Mouse (Mus musculus): ENCODE results near the gene Tmem210. TPM values are rescaled to one million over a fixed set of nuclear protein-coding genes. Genes with fewer than 3 reads are reported as not detected.
A peak's percentile ranks its signal among the peaks of the same experiment; 100 is the strongest.
"Not testable (repeated sequence)": the region's sequence is repeated elsewhere in the genome, so short reads cannot be mapped to it uniquely, and the experiment has no call there.

Tmem210 gene
- polyA plus RNA-seq, 1 experiment from 2014 or later: not detected

DNA sequence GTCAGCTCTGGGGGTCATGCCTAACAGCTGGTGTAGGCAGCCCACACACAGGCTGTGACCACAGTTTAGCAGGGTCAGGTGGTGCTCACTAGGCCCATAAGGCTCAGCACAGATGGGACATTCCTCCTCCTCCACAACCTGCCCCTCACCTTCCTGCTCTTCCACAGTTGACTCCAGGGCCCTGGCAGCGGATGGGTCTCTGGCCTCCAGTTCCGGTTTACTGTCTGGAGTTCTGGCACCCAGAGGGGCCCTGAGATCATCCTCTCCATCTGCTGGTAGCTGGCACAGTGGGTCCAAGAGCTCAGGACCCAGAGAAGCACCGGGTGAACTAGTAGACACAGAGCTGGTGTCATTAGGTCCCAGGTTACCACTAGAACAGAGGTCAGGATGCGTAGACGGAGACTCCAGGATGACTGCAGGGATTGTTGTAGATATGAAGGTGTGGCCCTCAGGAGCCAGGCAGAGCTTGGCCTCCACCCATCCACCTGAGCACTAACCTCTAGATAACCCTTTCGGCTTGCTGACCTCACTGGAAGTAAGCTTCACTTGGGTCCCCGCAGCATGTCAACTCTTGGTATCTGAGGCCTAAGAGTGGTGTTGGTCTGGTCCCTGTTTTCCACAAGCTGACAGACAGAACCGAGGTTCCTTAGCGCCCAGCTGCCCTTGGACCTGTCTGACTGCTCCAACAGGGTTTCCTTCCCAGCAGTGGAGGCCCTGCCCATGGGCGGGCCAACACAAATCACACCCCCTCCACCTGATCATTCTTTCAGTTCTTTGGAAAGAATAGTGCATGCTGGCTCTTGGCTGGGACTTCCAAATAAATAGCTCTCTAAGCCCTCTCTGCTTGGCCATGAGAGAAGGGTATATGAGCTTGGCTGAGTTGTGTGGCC is 41.5 kb upstream of the Tmem210 start, which contains the start of gene AL732309.1:
Gene AL732309.1 (minus strand): TSS at position 681 of the 890 bp plus-strand sequence.
- Histone ChIP-seq H3K27me3 (ENCODE audit: control insufficient read depth, insufficient read depth, low read length) (no peaks in the 10 kb centered on the region), H3K9ac (replicated peaks; ENCODE audit: low read length) (no peak within 1 kb of the TSS), H3K4me3 (replicated peaks; ENCODE audit: low read depth, low read length) (no peak within 1 kb of the TSS), H3K27ac (replicated peaks; ENCODE audit: low read depth, low read length) (no peak within 1 kb of the TSS), H3K36me3 (ENCODE audit: control insufficient read depth, insufficient read depth, low read length) (peaks cover 66% of the 10 kb centered on the region), H3K4me2 (ENCODE audit: low read length) (no peak within 1 kb of the TSS), H3K9me3 (ENCODE audit: control insufficient read depth, low read length) (no peaks in the 10 kb centered on the region), H3K4me1 (ENCODE audit: control insufficient read depth, insufficient read depth, low read length) (peaks cover 14% of the 10 kb centered on the region)
- ATAC-seq (ENCODE audit: low FRiP score, low TSS enrichment): no peak
- DNase-seq: no peak
- WGBS: 93% methylated on average over 10 of the region's 10 CpGs

DNA sequence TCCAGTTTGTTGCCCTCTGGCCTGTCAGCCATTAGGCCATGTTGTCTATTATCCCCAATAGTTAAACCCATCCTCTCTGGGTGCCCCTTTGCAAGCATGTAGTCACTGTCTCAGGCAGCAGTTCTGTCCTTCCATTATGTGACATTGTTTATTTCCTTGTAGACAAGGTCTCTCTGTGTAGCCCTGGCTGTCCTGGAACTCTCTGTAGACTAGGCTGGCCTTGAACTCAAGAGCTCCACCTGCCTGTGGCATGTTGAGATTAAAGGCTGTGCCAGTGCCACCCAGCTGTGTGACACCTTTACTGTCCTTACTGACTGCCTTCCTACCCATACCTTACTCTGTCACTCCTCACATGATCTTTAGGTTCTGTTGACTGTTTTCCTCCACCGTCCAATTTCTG is 35.6 kb upstream of the Tmem210 start:
- peaks cover 48% of the 10 kb centered on the region for H3K36me3 ChIP-seq (ENCODE audit: control insufficient read depth, insufficient read depth, low read length)
- no peaks in the 10 kb centered on the region for H3K27me3 ChIP-seq (ENCODE audit: control insufficient read depth, insufficient read depth, low read length)
- 92% methylated on average over 1 of the region's 1 CpGs for WGBS
- no peak for DNase-seq
- no peak overlapping the region for H3K9ac ChIP-seq (replicated peaks; ENCODE audit: low read length)
- ATAC-seq (ENCODE audit: low FRiP score, low TSS enrichment): no peak
- H3K4me3 ChIP-seq (replicated peaks; ENCODE audit: low read depth, low read length): no peak overlapping the region
- H3K4me1 ChIP-seq (ENCODE audit: control insufficient read depth, insufficient read depth, low read length): peaks cover 13% of the 10 kb centered on the region
- H3K9me3 ChIP-seq (ENCODE audit: control insufficient read depth, low read length): no peaks in the 10 kb centered on the region
- no peak overlapping the region for H3K27ac ChIP-seq (replicated peaks; ENCODE audit: low read depth, low read length)
- H3K4me2 ChIP-seq (ENCODE audit: low read length): no peak overlapping the region

GRCm38 (mm10) chr2:25255284-25255779 is 32.6 kb upstream of the Tmem210 start, which contains the start of gene Tmem203:
Gene Tmem203 (plus strand): TSS chr2:25255439.
- DNase-seq (peak; percentile 96), ATAC-seq (ENCODE audit: low FRiP score, low TSS enrichment) (peak; percentile 93)
- Histone ChIP-seq H3K4me1 (ENCODE audit: control insufficient read depth, insufficient read depth, low read length) (peaks cover 13% of the 10 kb centered on the region), H3K36me3 (ENCODE audit: control insufficient read depth, insufficient read depth, low read length) (peaks cover 22% of the 10 kb centered on the region), H3K9ac (replicated peaks; ENCODE audit: low read length) (peak within 1 kb of the TSS; percentile 84), H3K4me3 (replicated peaks; ENCODE audit: low read depth, low read length) (peak within 1 kb of the TSS; percentile 92), H3K27ac (replicated peaks; ENCODE audit: low read depth, low read length) (peak within 1 kb of the TSS; percentile 80), H3K9me3 (ENCODE audit: control insufficient read depth, low read length) (no peaks in the 10 kb centered on the region), H3K27me3 (ENCODE audit: control insufficient read depth, insufficient read depth, low read length) (no peaks in the 10 kb centered on the region), H3K4me2 (ENCODE audit: low read length) (peak within 1 kb of the TSS; percentile 98)
- under 1% methylated on average over 38 of the region's 39 CpGs for WGBS

DNA sequence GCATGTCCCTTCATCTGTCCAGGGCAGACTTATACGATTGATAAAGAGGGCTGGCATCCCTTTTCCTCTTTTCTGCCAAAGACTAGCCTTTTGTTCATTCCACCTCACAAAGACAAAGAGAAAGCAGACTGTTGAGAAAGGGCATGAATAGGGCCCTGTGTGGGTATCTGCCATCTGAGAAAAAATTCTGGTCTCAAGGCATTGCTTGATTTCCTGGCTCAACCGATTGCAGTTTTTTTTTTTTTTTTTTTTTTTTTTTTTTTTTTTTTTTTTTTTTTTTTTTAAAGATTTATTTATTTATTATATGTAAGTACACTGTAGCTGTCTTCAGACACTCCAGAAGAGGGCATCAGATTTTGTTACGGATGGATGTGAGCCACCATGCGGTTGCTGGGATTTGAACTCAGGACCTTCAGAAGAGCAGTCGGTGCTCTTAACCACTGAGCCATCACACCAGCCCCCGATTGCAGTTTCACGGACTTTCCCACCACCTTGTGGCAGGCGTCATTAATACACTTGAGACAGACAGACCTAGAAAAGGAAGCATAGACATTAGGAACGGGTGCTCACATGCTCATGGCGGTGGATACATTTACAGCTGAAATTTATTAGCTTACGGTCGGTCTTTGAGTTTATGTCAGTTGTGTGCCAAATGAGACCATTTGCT is 31.4 kb upstream of the Tmem210 start:
- not testable (repeated sequence) for ATAC-seq (ENCODE audit: low FRiP score, low TSS enrichment); H3K9me3 ChIP-seq (ENCODE audit: control insufficient read depth, low read length); H3K36me3 ChIP-seq (ENCODE audit: control insufficient read depth, insufficient read depth, low read length); H3K27ac ChIP-seq (replicated peaks; ENCODE audit: low read depth, low read length); H3K27me3 ChIP-seq (ENCODE audit: control insufficient read depth, insufficient read depth, low read length); DNase-seq
- peak overlapping the region; percentile 84; the same call in 1 of the 2 replicates for H3K9ac ChIP-seq (replicated peaks; ENCODE audit: low read length)
- peak overlapping the region; percentile 98 for H3K4me2 ChIP-seq (ENCODE audit: low read length)
- H3K4me3 ChIP-seq (replicated peaks; ENCODE audit: low read depth, low read length): peak overlapping the region; percentile 92
- 68% methylated on average over 10 of the region's 12 CpGs for WGBS
- peaks cover 13% of the 10 kb centered on the region for H3K4me1 ChIP-seq (ENCODE audit: control insufficient read depth, insufficient read depth, low read length)

- peaks cover 13% of the 10 kb centered on the region for H3K4me1 ChIP-seq (ENCODE audit: control insufficient read depth, insufficient read depth, low read length)
- not testable (repeated sequence) for H3K4me2 ChIP-seq (ENCODE audit: low read length); H3K36me3 ChIP-seq (ENCODE audit: control insufficient read depth, insufficient read depth, low read length); H3K27me3 ChIP-seq (ENCODE audit: control insufficient read depth, insufficient read depth, low read length); DNase-seq; ATAC-seq (ENCODE audit: low FRiP score, low TSS enrichment); H3K9me3 ChIP-seq (ENCODE audit: control insufficient read depth, low read length); H3K4me3 ChIP-seq (replicated peaks; ENCODE audit: low read depth, low read length); H3K9ac ChIP-seq (replicated peaks; ENCODE audit: low read length); H3K27ac ChIP-seq (replicated peaks; ENCODE audit: low read depth, low read length)
- WGBS: 92% methylated on average over 5 of the region's 5 CpGs
Measured at GRCm38 (mm10) chr2:25257250-25257649, 30.7 kb upstream of the Tmem210 start.

DNA sequence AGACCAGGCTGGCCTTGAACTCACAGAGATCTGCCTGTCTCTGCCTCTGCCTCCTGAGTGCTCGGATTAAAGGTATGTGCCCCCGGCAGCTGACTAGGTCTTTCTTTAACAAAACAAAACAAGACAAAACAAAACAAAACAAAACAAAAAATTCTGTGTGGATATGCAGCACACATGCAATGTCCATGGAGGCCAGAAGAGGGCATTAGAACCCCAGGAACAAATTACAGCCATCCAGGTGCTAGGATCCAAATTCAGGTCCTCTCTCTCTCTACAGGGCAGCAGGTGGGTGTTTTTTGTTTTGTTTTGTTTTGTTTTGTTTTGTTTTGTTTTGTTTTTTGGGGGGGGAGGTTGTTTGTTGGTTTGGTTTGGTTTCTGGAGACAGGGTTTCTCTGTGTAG is 29.1 kb upstream of the Tmem210 start:
- Histone ChIP-seq H3K27me3 (ENCODE audit: control insufficient read depth, insufficient read depth, low read length) (peaks cover 3% of the 10 kb centered on the region), H3K9ac (replicated peaks; ENCODE audit: low read length) (no peak overlapping the region), H3K4me3 (replicated peaks; ENCODE audit: low read depth, low read length) (no peak overlapping the region), H3K4me2 (ENCODE audit: low read length) (no peak overlapping the region), H3K36me3 (ENCODE audit: control insufficient read depth, insufficient read depth, low read length) (no peaks in the 10 kb centered on the region), H3K9me3 (ENCODE audit: control insufficient read depth, low read length) (no peaks in the 10 kb centered on the region), H3K27ac (replicated peaks; ENCODE audit: low read depth, low read length) (no peak overlapping the region), H3K4me1 (ENCODE audit: control insufficient read depth, insufficient read depth, low read length) (peaks cover 22% of the 10 kb centered on the region)
- ATAC-seq (ENCODE audit: low FRiP score, low TSS enrichment) (no peak), DNase-seq (no peak)
- 55% methylated on average over 2 of the region's 2 CpGs for WGBS

GRCm38 (mm10) chr2:25261870-25262269 is 26.1 kb upstream of the Tmem210 start:
- DNase-seq (no peak), ATAC-seq (ENCODE audit: low FRiP score, low TSS enrichment) (no peak)
- Histone ChIP-seq H3K4me3 (replicated peaks; ENCODE audit: low read depth, low read length) (peak overlapping the region; percentile 80), H3K4me2 (ENCODE audit: low read length) (peak overlapping the region; percentile 100), H3K36me3 (ENCODE audit: control insufficient read depth, insufficient read depth, low read length) (no peaks in the 10 kb centered on the region), H3K9me3 (ENCODE audit: control insufficient read depth, low read length) (no peaks in the 10 kb centered on the region), H3K4me1 (ENCODE audit: control insufficient read depth, insufficient read depth, low read length) (peaks cover 38% of the 10 kb centered on the region), H3K27ac (replicated peaks; ENCODE audit: low read depth, low read length) (peak overlapping the region; percentile 62), H3K27me3 (ENCODE audit: control insufficient read depth, insufficient read depth, low read length) (peaks cover 9% of the 10 kb centered on the region), H3K9ac (replicated peaks; ENCODE audit: low read length) (peak overlapping the region; percentile 54; the same call in 1 of the 2 replicates)
- 46% methylated on average over 11 of the region's 12 CpGs for WGBS

GRCm38 (mm10) chr2:25262291-25262767 is 25.6 kb upstream of the Tmem210 start, which contains the start of gene Tprn:
Gene Tprn (plus strand): TSS chr2:25262618.
- peak within 1 kb of the TSS; percentile 68 for H3K9ac ChIP-seq (replicated peaks; ENCODE audit: low read length)
- no peaks in the 10 kb centered on the region for H3K36me3 ChIP-seq (ENCODE audit: control insufficient read depth, insufficient read depth, low read length)
- H3K9me3 ChIP-seq (ENCODE audit: control insufficient read depth, low read length): no peaks in the 10 kb centered on the region
- peaks cover 9% of the 10 kb centered on the region for H3K27me3 ChIP-seq (ENCODE audit: control insufficient read depth, insufficient read depth, low read length)
- peak within 1 kb of the TSS; percentile 80 for H3K4me3 ChIP-seq (replicated peaks; ENCODE audit: low read depth, low read length)
- peak; percentile 97 for ATAC-seq (ENCODE audit: low FRiP score, low TSS enrichment)
- peak; percentile 97 for DNase-seq
- under 1% methylated on average over 39 of the region's 39 CpGs for WGBS
- peaks cover 43% of the 10 kb centered on the region for H3K4me1 ChIP-seq (ENCODE audit: control insufficient read depth, insufficient read depth, low read length)
- peak within 1 kb of the TSS; percentile 100 for H3K4me2 ChIP-seq (ENCODE audit: low read length)
- peak within 1 kb of the TSS; percentile 74 for H3K27ac ChIP-seq (replicated peaks; ENCODE audit: low read depth, low read length)

Data from midbrain, embryonic 14.5 days (tissue).